Mouse (Mus musculus): ENCODE measurements around the gene D17H6S53E.

Gene D17H6S53E

DNA sequence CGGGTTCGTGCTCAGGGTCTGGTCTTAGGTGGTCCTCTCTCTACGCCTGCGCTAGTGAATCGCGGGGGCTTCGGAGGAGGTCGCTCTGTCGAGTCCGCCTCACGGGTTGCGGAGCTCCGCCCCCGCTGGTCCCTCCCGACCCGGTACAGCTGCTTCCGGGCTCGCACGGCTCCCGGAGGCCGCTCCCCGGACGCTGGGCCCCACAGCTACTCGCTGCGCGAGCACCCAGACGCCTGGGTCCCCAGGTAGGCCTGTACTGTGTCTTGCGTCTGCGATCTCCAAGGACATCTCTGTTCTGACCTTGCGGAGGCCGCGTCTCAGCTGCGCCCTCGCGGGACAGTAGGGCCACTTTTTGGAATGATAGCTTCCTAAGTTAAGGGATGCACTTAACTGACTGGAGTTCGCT, at the start of gene D17H6S53E:
Gene D17H6S53E, plus strand, starts transcription at position 168 of the 406 bp plus-strand sequence.
- DNase-seq (ENCODE audit: low spot score in 2 of 2): peak; percentile 81 to 82

DNA sequence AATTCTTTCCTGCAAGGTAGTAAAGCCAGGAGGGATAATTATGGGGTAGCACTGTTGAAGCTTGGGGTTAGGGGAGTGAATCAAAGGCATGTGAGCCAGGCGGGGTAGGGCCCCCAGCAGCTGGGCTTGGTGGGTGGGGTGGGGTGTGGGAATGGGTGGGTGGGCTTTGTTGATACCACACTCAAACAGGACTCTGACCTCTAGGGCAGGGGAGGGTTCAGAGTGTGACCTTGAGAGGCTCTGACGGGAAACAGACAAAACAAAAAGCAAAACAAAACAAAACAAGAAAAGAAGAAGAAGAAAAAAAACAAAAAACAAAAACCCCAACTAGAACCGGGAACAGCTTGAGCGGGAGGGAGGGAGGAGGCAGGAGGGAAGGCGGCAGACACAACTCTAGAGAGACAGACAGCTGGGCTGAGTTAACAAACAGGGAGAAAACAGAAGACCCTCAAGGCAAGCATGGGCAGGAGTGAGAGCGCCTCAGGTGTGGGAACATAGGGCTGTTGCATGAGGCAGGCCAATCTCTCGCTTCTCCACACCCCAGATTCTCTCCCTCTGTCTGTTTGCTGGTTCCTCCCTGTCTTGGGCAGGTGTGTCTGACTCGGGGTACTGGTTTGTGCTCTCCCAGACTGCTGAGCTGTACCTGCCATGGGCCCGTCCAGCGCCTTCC, 49.5 kb upstream of the D17H6S53E start, which contains the start of gene Ly6g6e:
Gene Ly6g6e, plus strand, starts transcription at position 396 of the 670 bp plus-strand sequence.
- DNase-seq (ENCODE audit: low spot score in 2 of 2): no peak

DNA sequence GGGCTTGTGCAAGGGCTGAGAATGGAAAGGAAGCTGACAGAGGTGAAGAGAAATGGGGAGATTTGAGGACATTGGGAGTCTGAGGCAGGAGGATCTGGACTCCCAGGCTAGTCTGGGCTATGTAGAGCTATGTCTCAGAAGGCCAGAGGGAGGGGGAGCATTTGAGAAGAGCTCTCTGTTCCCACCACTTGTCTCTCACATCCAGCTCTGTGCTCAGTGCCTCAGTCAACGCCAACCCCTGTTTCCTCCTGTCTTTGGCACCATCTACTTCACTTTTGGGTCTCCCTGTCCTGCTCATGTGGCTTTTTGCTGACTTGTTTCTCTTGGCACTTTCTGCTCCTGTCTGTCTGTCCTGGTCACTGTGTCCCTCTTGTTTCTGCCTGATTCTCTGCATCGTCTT, 48.9 kb upstream of the D17H6S53E start:
- DNase-seq (ENCODE audit: low spot score in 2 of 2): no peak

DNA sequence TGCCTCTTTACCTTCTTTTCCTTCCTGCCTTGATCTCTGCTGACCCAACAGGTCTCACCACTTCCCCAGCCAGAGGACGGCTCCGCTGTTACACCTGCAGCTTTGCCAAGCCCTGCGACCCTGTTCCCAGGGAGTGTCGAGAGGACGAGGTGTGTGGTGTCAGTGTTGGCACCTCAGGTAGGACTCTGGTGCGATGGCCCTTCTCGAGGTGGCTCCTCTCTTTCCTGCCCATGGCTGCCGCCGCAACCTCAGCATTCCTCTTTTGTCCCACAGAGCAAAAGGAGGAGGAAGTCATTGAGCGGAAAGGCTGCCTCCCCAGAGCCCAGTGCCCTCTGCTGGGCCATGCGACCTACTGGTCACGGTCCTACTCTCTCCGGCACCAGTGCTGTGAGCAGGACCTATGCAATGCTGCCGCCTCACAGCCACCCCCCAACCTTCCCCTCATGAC, 48.4 kb upstream of the D17H6S53E start, which contains the start of gene Ly6g6d:
Gene Ly6g6d, minus strand, starts transcription at position 280 of the 448 bp plus-strand sequence.
- peak in 1 of 2 experiments; percentile 61 for DNase-seq (ENCODE audit: low spot score in 2 of 2)

DNA sequence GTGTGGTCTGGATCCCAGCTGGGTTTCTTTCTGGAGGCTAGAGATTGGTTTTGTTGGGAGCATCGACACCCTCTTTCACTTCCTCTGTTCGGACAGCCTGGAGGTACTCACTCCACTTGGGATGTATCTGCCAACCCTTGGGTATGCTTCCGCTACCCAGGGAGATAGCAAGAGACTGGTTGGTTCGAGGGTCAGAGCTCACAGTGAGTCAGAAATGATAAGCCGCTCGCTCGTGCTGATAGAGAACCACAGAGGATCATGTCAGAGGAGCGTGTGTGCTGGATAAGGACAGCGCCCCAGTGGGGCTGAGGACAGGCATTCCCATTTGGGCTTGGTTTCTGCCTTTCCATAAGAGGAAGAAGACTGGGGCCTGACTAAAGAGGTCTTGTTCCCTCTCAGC, 46.4 kb upstream of the D17H6S53E start:
- no peak for DNase-seq (ENCODE audit: low spot score in 2 of 2)

DNA sequence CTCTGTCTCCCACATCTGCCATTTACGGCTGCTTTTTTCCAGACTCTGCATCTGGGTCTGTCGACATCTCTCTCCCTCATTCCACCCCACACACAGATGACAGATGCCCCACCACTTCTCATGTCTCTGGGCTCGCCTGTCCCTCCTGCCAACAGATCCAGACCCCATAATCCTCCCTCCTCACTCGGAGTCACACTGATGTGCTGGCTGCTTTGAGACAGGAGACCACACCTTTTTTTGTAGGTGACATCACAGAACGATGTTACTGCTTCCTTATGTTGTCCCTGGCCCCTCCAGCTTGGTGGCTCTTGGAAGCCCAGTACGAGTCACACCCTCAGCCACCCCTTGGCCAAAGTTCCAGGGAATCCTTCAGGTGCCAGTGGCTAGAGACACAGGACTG, 45.9 kb upstream of the D17H6S53E start:
- no peak for DNase-seq (ENCODE audit: low spot score in 2 of 2)

DNA sequence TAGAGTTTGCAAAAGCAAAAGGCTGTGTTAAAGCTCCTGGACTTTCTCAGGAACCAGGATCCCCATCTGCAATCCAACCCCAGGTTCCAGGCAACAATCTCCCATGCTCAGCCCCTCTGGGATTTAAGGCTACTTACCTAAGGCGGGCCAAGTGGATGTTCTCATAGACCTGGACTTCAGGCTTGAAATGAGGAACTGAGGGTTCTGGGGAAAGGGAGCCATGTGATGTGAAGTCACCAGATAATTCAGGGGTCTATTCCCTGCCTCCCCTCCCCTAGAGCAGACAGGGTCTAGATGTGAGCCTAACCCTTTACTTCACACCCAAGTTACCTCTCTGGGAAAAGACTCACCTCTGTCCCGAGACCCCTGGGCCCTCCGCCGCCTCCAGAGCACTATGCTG, 45.5 kb upstream of the D17H6S53E start:
- no peak for DNase-seq (ENCODE audit: low spot score in 2 of 2)

DNA sequence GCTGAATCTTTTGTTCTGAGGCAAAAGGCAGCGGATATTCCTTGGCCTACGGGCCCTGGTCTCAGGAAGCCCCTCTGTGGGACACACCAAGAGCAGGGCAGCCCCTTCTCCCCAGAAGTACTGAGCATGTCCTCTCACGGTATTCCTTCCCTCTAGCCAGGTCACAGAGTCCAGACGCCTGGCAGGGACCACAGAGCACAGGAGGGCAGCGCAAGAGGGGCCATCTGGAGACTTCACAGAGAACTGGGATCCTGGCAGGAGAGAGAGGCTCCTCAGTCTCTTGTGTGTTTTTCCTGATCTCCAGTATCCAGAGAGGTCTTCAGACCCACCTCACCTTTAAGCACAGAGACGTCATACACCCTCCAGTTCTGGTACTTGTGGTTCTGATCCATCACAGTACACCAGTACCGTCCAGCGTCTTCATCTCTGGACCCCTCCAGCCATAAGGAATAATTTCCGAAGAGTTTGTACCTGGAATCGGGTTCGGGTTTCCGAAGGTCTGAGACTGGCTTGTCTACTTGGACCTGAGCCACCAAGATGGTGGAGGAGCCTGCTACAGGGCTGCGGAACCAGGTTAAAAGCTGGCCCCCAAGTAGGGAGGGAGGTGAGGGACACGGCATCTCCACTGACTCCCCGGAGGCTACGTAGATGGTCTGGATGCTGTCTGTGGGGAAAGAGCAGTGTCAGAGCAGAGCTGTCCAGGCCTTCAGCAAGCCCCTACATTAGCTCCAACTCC, 43.2 kb upstream of the D17H6S53E start:
- DNase-seq (ENCODE audit: low spot score in 2 of 2): no peak

DNA sequence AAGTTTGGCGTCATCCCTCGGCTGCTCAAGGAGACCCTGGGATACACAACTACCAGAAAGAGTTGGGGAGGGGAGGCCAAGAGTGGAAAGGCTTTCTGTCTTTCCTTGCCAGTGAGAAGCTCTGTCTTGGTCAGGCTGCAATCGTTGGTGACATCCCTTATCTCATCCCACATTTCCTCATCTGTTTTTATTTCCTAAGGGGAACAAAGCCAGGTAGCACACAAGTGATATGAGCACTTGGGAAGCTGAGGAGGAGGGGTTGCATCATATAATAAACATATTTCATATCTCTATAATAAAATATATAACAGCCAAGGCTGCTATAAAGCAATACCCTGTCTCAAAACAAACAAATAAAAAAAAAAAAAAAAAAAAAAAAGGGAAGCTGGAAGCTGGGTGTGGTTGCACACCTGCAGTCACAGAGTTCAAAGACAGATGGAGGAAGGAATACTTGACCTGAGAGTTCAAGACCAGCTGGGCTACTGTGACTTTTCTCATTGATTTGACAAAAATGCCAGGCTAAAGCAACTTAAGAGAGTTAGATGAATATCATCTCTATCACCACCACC, 42.2 kb upstream of the D17H6S53E start:
- no peak for DNase-seq (ENCODE audit: low spot score in 2 of 2)

DNA sequence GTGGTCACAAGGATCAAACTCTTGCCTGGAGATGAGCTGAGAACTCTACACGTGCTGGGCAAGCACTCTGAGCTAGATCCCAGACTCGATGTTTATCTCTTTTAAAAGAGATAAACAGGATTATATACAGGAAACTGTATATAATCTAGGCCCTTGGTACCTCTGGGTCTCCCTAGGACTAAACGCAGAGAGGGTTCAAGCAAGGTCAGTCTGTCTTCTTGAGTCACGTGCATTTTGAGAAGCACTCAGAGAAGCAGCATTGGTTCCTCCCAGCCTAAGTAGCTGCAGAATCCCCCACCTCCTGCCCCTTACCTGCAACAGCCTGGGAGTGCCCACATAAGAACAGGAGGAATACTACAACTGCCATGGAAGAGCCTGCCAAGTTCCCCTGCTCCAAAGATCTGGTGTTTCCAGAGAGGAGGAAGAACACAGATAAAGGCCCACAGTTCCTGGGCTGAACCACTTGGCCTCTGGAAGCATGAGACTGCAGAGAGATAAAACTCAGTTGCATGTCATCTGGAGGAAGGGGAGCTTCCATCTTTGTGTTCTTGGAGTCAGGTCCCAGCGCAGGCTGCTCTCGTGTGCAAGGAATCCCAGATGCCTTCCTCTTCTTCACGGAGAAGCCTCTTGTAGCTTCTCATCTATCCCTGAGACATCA, 40.8 kb upstream of the D17H6S53E start, which contains the start of gene Ly6g6f:
Gene Ly6g6f, minus strand, starts transcription at position 403 of the 658 bp plus-strand sequence.
- DNase-seq (ENCODE audit: low spot score in 2 of 2): no peak

DNA sequence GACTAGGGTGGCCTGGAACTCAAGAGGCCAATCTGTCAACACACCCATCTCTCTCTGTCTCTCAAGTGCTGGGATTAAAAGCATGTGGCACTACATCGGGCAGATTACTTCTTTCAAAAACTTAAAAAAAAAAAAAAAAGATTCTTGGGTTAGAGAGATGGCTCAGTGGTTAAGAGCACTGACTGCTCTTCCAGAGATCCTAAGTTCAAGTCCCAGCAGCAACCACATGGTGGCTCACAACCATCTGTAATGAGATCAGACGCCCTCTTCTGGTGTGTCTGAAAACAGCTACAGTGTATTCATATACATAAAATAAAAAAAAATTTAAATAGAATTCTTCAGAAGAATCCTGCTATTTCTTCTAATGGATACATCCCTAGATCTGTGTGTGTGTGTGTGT, 38.0 kb upstream of the D17H6S53E start:
- DNase-seq (ENCODE audit: low spot score in 2 of 2): no peak

DNA sequence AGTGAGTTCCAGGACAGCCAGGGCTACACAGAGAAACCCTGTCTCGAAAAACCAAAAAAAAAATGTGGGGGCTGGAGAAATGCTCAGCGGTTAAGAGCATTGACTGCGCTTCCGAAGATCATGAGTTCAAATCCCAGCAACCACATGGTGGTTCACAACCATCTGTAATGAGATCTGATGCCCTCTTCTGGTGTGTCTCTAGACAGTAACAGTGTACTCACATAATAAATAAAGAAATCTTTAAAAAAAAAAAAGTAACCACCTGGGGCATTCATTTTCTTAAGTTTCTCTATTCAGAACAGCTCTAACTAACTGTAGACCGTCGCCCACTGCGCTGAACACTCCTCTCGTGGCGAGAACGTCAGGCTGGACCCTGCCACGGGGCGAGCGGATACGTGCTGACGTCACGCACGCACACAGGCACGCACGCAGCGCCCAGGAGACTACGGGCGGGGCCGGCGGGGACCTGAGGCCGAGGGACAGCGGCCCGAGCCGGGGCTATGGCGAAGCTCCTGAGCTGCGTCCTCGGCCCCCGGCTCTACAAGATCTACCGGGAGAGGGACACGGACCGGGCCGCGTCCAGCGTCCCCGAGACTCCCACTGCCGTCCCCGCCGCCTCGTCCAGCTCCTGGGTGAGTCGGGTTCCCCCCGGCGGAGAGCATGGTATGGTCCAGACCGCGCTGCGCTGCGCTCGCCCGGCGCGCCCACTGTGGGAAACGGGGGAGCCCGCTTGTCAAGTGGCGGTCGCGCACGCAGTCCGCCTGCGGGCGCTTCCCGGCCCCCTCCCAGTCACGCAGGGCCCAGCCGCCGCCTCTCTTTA, 37.1 kb upstream of the D17H6S53E start, which contains the start of gene Abhd16a:
Gene Abhd16a, plus strand, starts transcription at position 439 of the 820 bp plus-strand sequence.
- DNase-seq (ENCODE audit: low spot score in 2 of 2): peak; percentile 95

DNA sequence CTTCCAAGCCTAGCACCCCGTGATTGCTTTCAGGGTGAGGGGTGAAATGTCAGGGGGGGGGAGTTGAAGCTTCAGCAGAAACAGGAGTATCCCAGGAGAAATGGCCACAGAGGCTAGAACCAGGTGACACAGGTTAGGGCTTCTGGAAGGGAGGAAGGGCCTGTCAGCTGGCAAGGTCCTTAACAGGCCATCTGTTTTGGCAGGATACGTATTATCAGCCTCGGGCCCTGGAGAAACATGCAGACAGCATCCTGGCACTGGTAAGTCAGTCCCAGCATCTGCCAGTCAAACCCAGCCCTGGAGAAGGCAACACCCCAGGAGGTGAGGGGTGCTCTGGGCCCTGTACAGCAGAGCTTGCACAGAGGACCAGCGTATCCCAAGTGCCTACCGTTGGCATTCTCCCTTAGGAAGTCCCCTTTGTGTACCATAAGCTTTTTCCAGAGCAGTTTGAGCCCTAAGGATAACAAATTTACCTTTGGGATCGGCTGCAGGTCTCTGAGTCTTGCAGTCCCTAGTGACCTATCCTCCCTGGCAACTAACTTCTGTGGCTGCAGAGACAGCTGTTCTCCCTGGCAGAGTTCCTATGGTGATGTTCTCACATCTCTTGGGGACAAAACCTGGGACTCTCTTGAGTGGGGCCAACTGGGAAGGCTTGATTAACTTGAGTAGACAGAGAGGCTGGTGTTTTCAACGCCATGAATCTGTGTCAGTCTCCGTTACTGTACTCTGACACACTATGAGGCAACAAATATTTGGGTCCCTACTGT, 35.8 kb upstream of the D17H6S53E start:
- peak; percentile 29 to 36 for DNase-seq (ENCODE audit: low spot score in 2 of 2)

DNA sequence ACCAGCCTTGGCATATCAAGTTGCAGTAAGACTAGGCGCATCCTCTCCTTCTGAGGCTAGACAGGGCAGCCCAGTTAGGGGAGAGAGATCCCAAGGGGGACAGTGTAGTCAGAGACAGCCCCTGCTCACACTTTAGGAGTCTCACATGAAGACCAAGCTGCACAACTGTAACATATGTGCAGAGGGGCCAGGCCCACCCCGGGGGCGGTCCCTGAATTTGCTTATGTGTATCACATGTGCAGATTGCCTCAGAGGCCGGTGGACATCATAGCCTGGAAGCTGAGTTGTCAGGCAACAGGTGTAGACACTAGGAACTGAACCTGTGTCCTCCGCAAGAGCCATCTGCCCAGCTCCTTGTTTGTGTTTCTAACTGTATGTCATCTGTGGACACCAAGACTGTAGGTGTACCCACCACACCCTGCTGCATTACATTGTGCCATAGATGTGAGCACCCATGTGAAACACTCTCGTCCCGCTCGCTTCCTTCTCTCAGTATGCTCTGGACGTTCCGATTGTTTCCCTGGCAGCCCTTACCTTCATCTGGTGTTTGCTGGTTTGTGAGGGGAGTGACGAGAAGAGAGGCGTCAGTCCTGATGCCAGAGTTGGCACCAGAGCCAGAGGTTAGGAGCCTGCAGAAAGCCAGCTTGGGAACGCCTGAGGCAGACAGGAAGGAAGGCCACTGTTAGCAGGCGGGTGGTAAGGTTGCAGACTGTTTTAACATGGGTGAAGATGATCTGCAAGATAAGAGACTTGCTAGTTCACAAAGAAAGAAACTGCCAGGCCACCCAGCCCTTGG, 33.6 kb upstream of the D17H6S53E start:
- no peak for DNase-seq (ENCODE audit: low spot score in 2 of 2)

DNA sequence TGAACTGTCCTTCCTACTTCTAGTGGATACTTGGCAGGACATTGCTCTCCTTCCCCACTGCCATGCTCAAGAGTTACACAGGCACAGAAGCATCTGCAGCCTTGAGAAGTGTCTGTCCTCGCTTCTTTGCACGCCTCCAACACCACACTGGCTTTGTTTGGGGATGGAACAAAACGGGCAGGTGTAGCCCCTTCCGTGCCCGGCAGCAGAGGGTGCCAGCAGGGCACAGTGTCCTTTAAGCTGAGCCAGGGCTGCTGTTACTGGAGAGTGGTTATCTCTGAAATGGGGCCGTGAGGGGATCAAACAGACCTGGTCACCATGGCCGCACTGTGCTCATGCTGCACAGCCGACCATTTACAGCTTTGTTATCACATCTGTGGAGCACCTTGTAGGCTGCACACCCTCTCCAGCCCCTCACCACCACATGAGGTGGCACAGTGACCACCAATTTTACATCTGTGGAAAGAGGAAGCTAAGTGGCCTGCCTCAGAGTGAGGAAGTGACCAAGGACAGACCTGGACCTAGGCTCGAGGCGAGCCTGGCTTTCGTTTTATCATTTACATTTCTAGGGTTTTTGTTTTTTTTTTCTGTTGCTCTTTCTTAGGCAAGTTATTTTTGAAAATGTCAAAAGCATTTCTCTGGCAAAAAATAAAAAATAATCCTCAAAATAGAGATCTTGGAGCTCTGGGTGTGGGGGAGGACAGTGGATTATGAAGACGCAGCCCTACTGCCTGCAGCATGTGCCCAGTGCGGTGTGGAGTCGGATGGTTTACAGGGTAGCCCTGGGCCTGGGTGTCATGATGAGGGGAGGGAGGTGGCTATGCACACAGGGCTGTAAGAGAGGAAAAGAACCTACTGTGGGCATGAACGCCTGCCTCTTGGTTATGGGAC, 31.5 kb upstream of the D17H6S53E start:
- no peak for DNase-seq (ENCODE audit: low spot score in 2 of 2)

DNA sequence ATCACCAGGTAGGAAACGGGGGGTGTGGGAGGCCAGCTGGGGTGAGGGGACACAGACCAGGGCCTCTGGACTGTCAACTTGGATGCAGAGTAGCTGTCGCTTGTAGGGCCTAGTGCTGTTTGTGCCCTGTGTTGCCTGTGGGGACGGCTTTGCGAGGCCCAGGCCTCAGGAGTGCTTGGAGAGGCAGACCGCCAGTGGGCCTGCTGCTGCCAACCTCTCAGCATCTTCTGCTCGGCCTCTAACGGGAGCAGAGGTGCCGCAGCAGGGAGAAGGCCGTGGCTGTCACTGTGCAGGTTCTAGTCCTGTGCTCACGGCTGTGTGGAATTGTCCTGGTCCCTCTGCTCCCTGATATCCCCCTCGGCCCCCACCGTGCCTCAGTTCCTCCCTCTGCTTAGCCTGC, 29.6 kb upstream of the D17H6S53E start:
- no peak for DNase-seq (ENCODE audit: low spot score in 2 of 2)

DNA sequence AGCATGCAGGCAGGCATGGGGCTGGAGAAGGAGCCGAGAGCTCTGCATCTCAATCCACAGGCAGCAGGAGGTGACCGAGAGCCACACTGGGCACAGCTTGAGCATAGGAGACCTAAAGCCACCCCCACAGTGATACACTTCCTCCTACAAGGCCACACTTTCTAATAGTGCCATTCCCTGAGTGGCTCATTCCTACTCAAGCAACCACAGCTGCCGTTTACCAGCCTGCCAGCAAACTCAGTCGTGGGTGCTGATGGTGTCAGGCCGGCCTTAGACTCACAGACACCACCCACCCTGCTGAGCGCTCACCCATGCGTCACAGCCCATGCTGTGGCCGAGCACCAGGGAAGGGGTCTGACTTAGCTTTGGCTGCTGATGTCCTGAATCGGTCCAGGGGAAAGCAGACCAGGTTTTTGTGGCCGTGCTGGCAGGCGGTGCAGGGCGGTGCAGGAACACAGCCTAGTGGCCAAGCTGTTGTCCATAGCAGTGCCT, 29.0 kb upstream of the D17H6S53E start:
- DNase-seq (ENCODE audit: low spot score in 2 of 2): no peak

DNA sequence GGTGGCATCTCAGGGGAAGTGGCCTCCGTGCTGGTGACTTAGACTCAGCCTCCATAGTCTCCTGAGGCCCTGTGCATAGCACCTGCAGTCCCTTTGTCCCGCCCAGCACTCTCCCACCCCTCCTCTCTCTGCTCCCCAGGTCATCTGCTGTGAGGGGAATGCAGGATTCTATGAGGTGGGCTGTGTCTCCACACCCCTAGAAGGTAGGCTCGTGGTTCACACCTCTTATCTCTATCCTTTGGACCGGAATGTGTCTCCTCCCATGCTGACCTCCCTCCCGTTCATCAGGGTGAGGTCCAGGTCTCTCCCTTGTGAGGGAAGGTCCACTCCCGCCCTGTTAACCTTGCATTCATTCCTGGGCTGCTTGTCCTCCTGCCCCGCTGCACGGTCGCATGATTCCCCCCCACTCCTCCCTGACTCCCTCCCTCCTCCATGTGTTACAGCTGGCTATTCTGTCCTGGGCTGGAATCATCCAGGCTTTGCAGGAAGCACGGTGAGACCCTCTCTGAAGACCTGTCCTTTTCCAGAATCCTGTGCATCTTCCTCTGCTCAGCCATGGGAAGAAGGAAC, 25.9 kb upstream of the D17H6S53E start:
- no peak for DNase-seq (ENCODE audit: low spot score in 2 of 2)

Data from heart, adult 9 months (tissue).